Mouse (Mus musculus): ENCODE results near the gene Ppip5k1. TPM values are rescaled to one million over a fixed set of nuclear protein-coding genes. Genes with fewer than 3 reads are reported as not detected.

The Ppip5k1 gene
- total RNA-seq (2023), result 12.3 and 12.7 TPM in 2 replicates

DNA sequence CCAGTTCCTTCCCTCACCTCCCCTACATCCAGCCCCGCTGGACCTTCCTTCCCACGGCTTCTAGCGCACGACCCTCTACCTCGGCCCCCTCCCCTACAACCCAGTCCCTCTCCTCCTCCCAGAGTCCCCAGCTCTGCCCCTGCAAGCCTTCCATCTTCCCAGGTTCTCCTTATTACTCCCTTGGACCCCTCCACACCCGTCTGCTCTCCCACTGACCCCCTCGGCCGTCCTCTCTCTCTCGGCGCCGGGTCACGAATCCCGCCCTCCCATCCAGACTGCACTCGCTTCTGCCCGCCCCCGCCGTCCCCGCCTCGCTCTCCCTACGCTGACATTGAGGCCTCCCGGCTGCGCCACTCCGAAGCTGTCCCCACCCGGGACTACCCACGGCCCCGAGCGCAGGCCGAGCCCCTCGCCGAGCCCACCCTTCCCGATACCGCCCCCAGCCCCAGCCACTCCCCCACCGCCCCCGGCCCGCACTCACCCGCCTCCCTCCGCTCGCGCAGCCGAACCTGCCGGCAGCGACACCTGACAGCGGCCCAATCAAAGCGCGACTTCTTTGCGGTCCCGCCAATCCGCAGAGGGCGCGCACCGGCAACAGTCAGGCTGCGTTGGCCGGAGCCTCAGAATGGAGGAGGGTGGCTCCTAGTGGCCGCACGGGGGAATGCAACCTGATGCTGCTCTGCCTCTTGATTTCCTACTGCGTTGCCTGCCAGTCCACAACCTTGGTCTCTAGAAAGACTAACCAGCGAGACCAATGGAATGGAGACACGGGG, at the start of gene Ppip5k1:
TSS of gene Ppip5k1 (minus strand) at position 577 of the 773 bp plus-strand sequence.

DNA sequence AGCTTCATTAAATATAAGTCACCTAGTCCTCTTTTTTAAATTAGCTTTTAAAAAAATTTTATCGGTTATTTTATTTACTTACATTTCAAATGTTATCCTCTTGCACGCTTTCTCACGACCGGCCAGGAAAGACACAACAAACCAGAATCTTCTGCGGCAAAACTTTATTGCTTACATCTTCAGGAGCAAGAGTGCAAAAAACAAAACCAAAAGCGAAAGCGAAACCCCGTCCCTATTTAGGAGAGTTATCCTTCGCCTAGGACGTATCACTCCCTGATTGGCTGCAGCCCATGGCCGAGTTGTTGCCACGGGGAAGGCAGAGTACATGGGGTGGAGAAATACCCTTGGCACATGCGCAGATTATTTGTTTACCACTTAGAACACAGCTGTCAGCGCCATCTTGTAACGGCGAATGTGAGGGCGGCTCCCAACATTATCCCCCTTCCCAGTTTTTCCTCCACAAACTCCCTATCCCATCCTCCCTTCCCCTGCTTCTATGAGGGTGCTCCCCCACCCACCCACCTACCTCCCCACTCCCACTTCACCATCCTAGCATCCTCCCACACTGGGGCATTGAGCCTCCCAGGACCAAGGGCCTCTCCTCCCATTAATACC, 31.9 kb upstream of the Ppip5k1 start, which contains the start of gene Strc:
TSS of gene Strc (minus strand) at position 208 of the 615 bp plus-strand sequence.

DNA sequence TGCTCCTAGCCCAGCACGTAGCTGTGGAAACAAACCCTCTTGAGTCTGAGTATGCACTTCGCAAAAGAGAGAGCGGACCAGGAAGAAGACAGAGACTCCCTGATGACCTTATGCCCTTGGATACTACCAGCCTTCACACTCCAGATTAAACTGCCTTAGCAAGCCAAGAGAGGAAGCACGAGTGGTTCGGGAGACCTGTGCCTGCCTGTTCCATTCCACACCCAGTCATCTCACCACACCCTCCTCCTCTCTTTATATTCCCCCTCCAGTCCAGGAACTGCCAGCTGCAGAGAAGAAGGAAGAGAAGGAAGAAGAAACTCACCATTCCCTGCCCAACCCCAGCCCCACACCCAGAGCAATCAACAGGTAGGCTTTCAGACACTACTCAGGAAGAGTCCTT, 2.3 kb upstream of the Ppip5k1 start, which contains the start of gene Ckmt1:
TSS of gene Ckmt1 (plus strand) at position 221 of the 400 bp plus-strand sequence.

DNA sequence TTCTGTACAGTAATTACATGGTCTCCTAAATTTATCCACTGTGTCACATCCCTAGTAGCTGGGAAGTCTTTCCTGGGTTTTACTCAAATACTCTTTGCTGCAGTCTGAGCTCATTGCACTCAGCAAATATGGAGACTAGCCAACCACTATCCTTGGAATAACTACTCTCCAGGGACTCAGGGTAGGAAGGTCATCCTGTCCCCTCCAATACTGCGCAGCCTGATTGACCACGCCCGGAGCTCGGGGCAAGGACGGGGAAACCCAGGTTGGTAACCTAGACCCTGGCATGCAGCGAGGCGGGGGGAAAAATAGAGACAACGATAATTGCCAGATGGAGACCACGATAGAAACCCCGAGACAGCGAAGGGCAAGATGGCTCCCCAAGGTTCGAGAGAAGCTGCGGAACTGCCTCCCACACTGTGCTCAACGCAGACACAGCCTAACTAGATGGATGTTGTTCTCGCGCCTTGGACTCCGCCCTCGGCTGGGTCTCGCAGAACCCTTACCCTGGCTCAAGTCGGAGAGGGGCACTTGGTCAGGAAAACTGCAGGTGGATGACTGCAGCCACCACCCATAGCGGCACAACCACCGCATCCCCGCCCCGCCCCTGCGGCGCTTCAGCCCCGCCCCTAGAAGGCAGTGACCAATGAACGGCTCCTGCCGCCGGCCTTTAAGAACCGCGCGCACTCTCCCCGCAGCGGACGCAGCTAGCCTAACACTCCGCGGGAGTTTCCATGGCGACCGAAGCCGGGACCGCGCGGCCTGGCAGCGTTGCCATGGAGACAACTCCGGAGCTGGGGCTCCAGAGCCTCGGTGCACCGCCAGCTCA, 66.1 kb downstream of the Ppip5k1 start, which contains the start of gene Map1a:
TSS of gene Map1a (plus strand) at position 700 of the 829 bp plus-strand sequence.

DNA sequence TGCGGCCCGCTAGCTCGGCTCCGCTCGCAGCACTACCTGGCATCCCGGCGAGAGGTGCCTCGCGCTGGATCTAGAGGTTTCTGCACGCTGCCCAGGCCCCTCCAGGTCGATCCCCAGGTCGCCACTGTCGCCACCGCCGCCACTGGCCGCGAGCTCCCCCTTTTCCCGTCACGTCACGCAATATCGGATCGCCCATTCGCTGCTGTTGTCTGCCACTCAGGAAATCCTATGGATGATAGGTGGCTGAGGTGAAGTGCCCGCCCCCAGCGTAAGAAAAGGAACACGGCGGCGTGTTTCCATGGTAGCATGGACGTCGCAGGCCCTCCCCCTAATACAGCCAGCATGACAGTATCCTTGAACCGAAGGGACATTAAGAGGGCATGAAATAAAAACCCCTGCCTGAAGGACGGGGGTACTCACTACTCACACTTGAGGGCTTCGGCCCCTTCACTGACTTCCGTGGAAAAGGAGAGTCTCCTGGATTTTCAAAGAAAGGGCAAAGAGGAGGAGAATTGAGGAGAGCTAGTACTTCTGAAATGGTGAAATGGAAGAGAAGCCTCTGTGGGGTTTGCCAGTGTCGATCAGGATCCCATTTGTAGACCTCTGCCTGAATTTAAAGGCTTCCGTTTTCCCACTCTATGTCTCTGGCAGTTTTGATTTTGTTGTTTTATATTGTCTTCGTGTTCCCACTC, 83.8 kb downstream of the Ppip5k1 start, which contains the start of gene Trp53bp1:
TSS of gene Trp53bp1 (minus strand) at position 172 of the 692 bp plus-strand sequence.

Other genes with a start within 250 kb of the Ppip5k1 start
- not detected in 2 replicates for gene Tgm7, start 245.6 kb downstream of the Ppip5k1 start, total RNA-seq (2023)
- gene Adal, start 215.0 kb downstream of the Ppip5k1 start, total RNA-seq (2023), result 2.3 and 2.4 TPM in 2 replicates
- gene Lcmt2, start 214.7 kb downstream of the Ppip5k1 start, total RNA-seq (2023), result 4.1 and 7.0 TPM in 2 replicates
- gene Tubgcp4, start 184.7 kb downstream of the Ppip5k1 start, total RNA-seq (2023), result 29.3 and 37.9 TPM in 2 replicates
- 43.5 and 43.8 TPM in 2 replicates for gene Zscan29, start 184.3 kb downstream of the Ppip5k1 start, total RNA-seq (2023)
- 31.7 and 41.2 TPM in 2 replicates for gene Trp53bp1, start 84.0 kb downstream of the Ppip5k1 start, total RNA-seq (2023)
- gene Map1a, start 65.8 kb downstream of the Ppip5k1 start, total RNA-seq (2023), result 0.06 and 0.11 TPM in 2 replicates
- not detected in 2 replicates for gene Ckmt1, start 2.3 kb upstream of the Ppip5k1 start, total RNA-seq (2023)
- 0.13 and 0.23 TPM in 2 replicates for gene Strc, start 31.8 kb upstream of the Ppip5k1 start, total RNA-seq (2023)
- gene Pdia3, start 58.4 kb upstream of the Ppip5k1 start, total RNA-seq (2023), result 145 and 153 TPM in 2 replicates
- gene Catsper2, start 58.4 kb upstream of the Ppip5k1 start, total RNA-seq (2023), result 0.48 and 2.4 TPM in 2 replicates
- not detected in 2 replicates for gene Ell3, start 88.9 kb upstream of the Ppip5k1 start, total RNA-seq (2023)
- 261 and 363 TPM in 2 replicates for gene Serf2, start 93.8 kb upstream of the Ppip5k1 start, total RNA-seq (2023)
- gene Hypk, start 97.9 kb upstream of the Ppip5k1 start, total RNA-seq (2023), result 25.7 and 30.2 TPM in 2 replicates
- not detected in 2 replicates for gene Serinc4, start 101.4 kb upstream of the Ppip5k1 start, total RNA-seq (2023)
- 38.0 and 38.4 TPM in 2 replicates for gene Mfap1b, start 118.7 kb upstream of the Ppip5k1 start, total RNA-seq (2023)
- 38.0 and 44.8 TPM in 2 replicates for gene Mfap1a, start 151.3 kb upstream of the Ppip5k1 start, total RNA-seq (2023)
- 12.0 and 18.0 TPM in 2 replicates for gene Wdr76, start 151.3 kb upstream of the Ppip5k1 start, total RNA-seq (2023)